Mouse (Mus musculus) cortical plate, adult 2 months (tissue): Measurements from ENCODE around the gene 9530053A07Rik.

Source experiments
- CTCF ChIP-seq: fragments of 200-500 bp; IDR thresholded peaks from 2 replicates; pipeline ENCODE4 v1.5.1; 2011; ENCODE audit warnings: mild to moderate bottlenecking, control low read depth, low read length; ENCODE audit not compliant: insufficient read depth; ENCODE audit errors: extremely low read depth
- POLR2A ChIP-seq: fragments of 200-500 bp; IDR thresholded peaks from 2 replicates; pipeline ENCODE4 v1.6.1; 2011; ENCODE audit warnings: mild to moderate bottlenecking, low read length, control low read depth; ENCODE audit not compliant: insufficient read depth; ENCODE audit errors: extremely low read depth

DNA sequence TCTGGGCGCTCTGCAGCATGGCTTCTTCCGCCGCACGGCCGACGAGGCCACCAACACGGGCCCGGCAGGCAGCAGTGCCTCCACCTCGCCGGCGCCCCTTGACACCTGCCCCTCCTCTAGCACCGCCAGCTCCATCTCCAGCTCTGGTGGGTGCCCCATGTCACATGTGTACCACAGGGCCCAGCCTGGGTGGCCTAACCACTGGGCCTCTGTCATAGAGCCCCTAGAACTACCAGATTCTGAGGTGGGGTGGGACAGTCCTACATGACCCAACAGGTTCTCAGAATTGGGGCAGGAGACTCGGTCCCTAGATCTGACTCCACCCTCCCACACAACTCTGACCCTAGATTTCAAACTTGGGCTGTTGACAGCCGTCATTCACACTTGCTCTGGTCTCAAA lies 56.6 kb downstream of the 9530053A07Rik start:
- TF ChIP-seq POLR2A (no peak), CTCF (no peak)
